Mouse (Mus musculus) gastrocnemius, postnatal 10 days (tissue): ENCODE measurements around the gene Pdk3. TPM values are rescaled to one million over a fixed set of nuclear protein-coding genes. Genes with fewer than 3 reads are reported as not detected.

Experiments
- DNase-seq: peaks from one replicate; pipeline ENCODE4 v3.0.0; 2021; ENCODE audit warnings: mixed read lengths
- long read RNA-seq, 2 experiments: library from polyadenylated mRNA; stranded (forward); transcript quantifications; one replicate each; pipeline ENCODE4 v2.0.0; 2021
- total RNA-seq, 2 experiments: library from RNA; stranded (reverse); gene quantifications; 2 replicates each; pipeline ENCODE4 v1.2.3; 2021

The Pdk3 gene
- total RNA-seq = 10 to 100 TPM in 1 of 2 experiments, 1 to 10 TPM in 1; 7.6 to 10.6 TPM
- long read RNA-seq, experiment 1, transcript Pdk3-201 (12 exons, 2,115 nt) = major isoform, 17 of 18 reads
- long read RNA-seq, experiment 1, partial matches to known transcripts = 0 of 18 reads
- long read RNA-seq, experiment 1, other reads (novel, unspliced or antisense) = 1 of 18 reads
- long read RNA-seq, experiment 2, transcript Pdk3-201 (12 exons, 2,115 nt) = major isoform, 6 of 8 reads
- long read RNA-seq, experiment 2, partial matches to known transcripts = 0 of 8 reads
- long read RNA-seq, experiment 2, other reads (novel, unspliced or antisense) = 2 of 8 reads

- peak; percentile 43 for DNase-seq
Observed at GRCm38 (mm10) chrX:93831561-93832336, at the start of gene Pdk3. Gene Pdk3 (minus strand): TSS chrX:93832201.

- no peak for DNase-seq
Observed at GRCm38 (mm10) chrX:93877634-93878016, 45.6 kb upstream of the Pdk3 start.

- no peak for DNase-seq
Observed at GRCm38 (mm10) chrX:93876981-93877633, 45.1 kb upstream of the Pdk3 start.

GRCm38 (mm10) chrX:93863393-93863792 is 31.4 kb upstream of the Pdk3 start:
- no peak for DNase-seq

GRCm38 (mm10) chrX:93862525-93863086 is 30.6 kb upstream of the Pdk3 start:
- DNase-seq = no peak

GRCm38 (mm10) chrX:93857756-93858155 is 25.8 kb upstream of the Pdk3 start:
- DNase-seq = no peak

GRCm38 (mm10) chrX:93832337-93832884 is 410 bp upstream of the Pdk3 start:
- no peak for DNase-seq

GRCm38 (mm10) chrX:93825787-93826186 is 6.2 kb downstream of the Pdk3 start:
- DNase-seq = no peak

GRCm38 (mm10) chrX:93808040-93808439 is 24.0 kb downstream of the Pdk3 start:
- DNase-seq = no peak

- peak; percentile 22 for DNase-seq
Observed at GRCm38 (mm10) chrX:93793168-93793567, 38.8 kb downstream of the Pdk3 start.

- no peak for DNase-seq
Observed at GRCm38 (mm10) chrX:93789562-93789961, 42.4 kb downstream of the Pdk3 start.

- DNase-seq = no peak
Observed at GRCm38 (mm10) chrX:93760770-93761169, 71.2 kb downstream of the Pdk3 start.

- no peak for DNase-seq
Observed at GRCm38 (mm10) chrX:93756867-93757455, 75.0 kb downstream of the Pdk3 start.

GRCm38 (mm10) chrX:93755210-93755842 is 76.7 kb downstream of the Pdk3 start:
- DNase-seq = no peak

GRCm38 (mm10) chrX:93750566-93750965 is 81.4 kb downstream of the Pdk3 start:
- no peak for DNase-seq

GRCm38 (mm10) chrX:93749165-93749564 is 82.8 kb downstream of the Pdk3 start:
- no peak for DNase-seq

- no peak for DNase-seq
Observed at GRCm38 (mm10) chrX:93732975-93733748, 98.8 kb downstream of the Pdk3 start.

- no peak for DNase-seq
Observed at GRCm38 (mm10) chrX:93732407-93732806, 99.6 kb downstream of the Pdk3 start.

GRCm38 (mm10) chrX:93730854-93731253 is 101.1 kb downstream of the Pdk3 start:
- no peak for DNase-seq

GRCm38 (mm10) chrX:93729529-93729928 is 102.5 kb downstream of the Pdk3 start:
- DNase-seq = no peak
